Comparison of ENCODE assay signal across 7 mouse cellular contexts in the genomic region with DNA sequence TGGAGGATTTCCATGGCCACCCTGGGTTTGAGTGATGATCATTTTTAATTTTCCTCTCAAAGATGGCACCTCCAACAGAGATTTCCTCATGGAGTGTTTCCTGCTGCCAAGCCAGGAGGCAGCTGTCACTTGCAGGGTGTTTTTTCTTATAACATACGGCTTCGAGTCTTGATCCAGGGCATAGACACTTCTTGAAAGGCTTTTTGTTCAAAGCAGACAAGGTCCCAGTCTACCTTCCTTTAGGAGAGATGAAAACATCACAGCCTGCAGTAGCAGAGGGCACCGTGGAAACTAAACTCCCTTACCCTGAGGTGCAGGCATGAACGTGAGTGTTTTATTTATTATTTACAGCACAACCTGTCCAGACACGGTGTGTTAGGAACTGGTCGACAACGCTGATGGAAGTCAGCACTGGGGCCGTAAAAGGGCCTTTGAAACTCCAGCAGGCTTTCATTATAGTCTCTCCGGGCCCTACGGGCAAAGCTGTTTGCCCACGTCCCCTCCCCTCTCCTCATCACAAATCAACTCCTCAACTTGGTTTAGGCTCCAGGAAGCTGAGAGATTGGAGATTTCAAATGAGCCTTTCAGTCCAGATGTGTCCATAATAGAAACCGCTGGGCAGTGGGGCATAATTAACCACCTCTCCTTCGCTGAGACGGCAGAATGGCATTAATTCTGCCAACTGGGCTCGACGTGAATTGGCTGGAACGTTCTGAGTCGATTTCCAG. TPM values are rescaled to one million over a fixed set of nuclear protein-coding genes. Genes with fewer than 3 reads are reported as not detected.
DNase-seq lines count a peak whose midpoint lies in the region; ATAC-seq lines count a peak whose summit lies in the region.

No protein-coding gene starts in this region.

- WGBS in forebrain, embryonic 14.5 days, result 2% methylated on average over 18 of the region's 18 CpGs
- WGBS in midbrain, embryonic 10.5 days, result 39% methylated on average over 18 of the region's 18 CpGs

- ATAC-seq in cerebellum, adult (ENCODE audit: insufficient number of reproducible peaks, low FRiP score, low TSS enrichment), result peak; percentile 59
- ATAC-seq in forebrain, embryonic 14.5 days, result peak; percentile 76

- peak; percentile 40 to 50 for DNase-seq in cerebellum, adult 18-20 months
- peak; percentile 73 for DNase-seq in forebrain, embryonic 14.5 days (ENCODE audit: low spot score)
- peak; percentile 25 for DNase-seq in midbrain, embryonic 10.5 days (ENCODE audit: low spot score)
- DNase-seq in right cerebral cortex, adult 2 months (ENCODE audit: low spot score in 2 of 2), result no peak
- no peak for DNase-seq in left cerebral cortex, adult 11 months (ENCODE audit: low spot score)
- no peak for DNase-seq in adrenal gland, adult 18-20 months (ENCODE audit: low spot score in 2 of 2)

- H3K4me1 ChIP-seq in forebrain, embryonic 14.5 days (ENCODE audit: control insufficient read depth, insufficient read depth, low read length), result peaks cover 21% of the 10 kb centered on the region
- H3K4me1 ChIP-seq in midbrain, embryonic 10.5 days, result peaks cover 21% of the 10 kb centered on the region

- no peaks in the 10 kb centered on the region for H3K36me3 ChIP-seq in forebrain, embryonic 14.5 days (ENCODE audit: control insufficient read depth, insufficient read depth, low read length)
- H3K36me3 ChIP-seq in midbrain, embryonic 10.5 days, result no peaks in the 10 kb centered on the region

- no peak overlapping the region for H3K4me3 ChIP-seq in forebrain, embryonic 14.5 days (ENCODE audit: low read depth, low read length)
- H3K4me3 ChIP-seq in midbrain, embryonic 10.5 days, result 0 out of 2 replicates have a peak overlapping the region, but pooled peaks have one; percentile 1

- no peaks in the 10 kb centered on the region for H3K9me3 ChIP-seq in forebrain, embryonic 14.5 days (replicated peaks; ENCODE audit: control insufficient read depth, low read length)
- no peaks in the 10 kb centered on the region for H3K9me3 ChIP-seq in midbrain, embryonic 10.5 days (replicated peaks)

- H3K27me3 ChIP-seq in forebrain, embryonic 14.5 days (replicated peaks; ENCODE audit: control insufficient read depth, insufficient read depth, low read length), result no peaks in the 10 kb centered on the region
- no peaks in the 10 kb centered on the region for H3K27me3 ChIP-seq in midbrain, embryonic 10.5 days (ENCODE audit: low read depth, poor library complexity, severe bottlenecking)

- peak overlapping the region; percentile 27 for H3K4me2 ChIP-seq in forebrain, embryonic 14.5 days (ENCODE audit: low read length)

- peak overlapping the region; percentile 75 for H3K27ac ChIP-seq in forebrain, embryonic 14.5 days (ENCODE audit: low read depth, low read length)
- H3K27ac ChIP-seq in midbrain, embryonic 10.5 days (replicated peaks), result peak overlapping the region; percentile 69

- H3K9ac ChIP-seq in forebrain, embryonic 14.5 days (ENCODE audit: low read length), result no peak overlapping the region

RNA-seq across cellular contexts. Expression of a gene that starts 57.2 kb away (rescaled TPM):
- polyA plus RNA-seq in forebrain, embryonic 14.5 days (2014; fragmentation: Nextera tagmentation; extraction: Ambion mirVana), result 39.0 and 43.4 TPM in 2 replicates
- 6.4 and 8.6 TPM in 2 replicates for polyA plus RNA-seq in midbrain, embryonic 10.5 days (2016; fragmentation: Nextera tagmentation; extraction: Ambion mirVana)
- 10 to 100 TPM; 14.7 to 45.1 TPM for total RNA-seq in adrenal gland, adult 18-20 months (2021)

Comparison
In these comparisons a context has a peak if more than half of its experiments do, and no peak if none do; other contexts are left out.
1. DNase-seq: peak in cerebellum, adult 18-20 months (2 of 2), forebrain, embryonic 14.5 days (single experiment) and midbrain, embryonic 10.5 days (single experiment); none in right cerebral cortex, adult 2 months (0 of 2), left cerebral cortex, adult 11 months (single experiment) and adrenal gland, adult 18-20 months (0 of 2).